Mouse (Mus musculus): ENCODE results near the gene H2-Ob. TPM values are rescaled to one million over a fixed set of nuclear protein-coding genes. Genes with fewer than 3 reads are reported as not detected.

The H2-Ob gene
- polyA plus RNA-seq, 1 experiment: not detected

DNA sequence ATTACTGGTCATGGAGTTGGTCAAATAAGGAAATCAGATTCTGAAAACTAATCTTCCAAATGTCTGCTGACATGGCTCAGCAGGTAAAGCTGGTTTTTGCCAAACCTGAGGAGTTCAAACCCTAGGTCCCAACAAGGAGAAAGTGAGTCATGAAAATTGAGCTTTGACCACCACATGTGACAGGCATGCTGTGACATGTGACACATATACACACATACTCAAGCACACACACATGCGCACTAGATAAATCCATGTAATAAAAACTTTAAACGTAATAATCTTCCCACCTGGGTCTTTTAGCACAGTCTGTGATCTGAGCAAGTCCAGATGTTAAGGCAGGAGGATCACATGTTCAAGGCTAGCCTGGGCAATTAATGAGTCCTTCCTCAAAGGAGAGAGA is 65.1 kb downstream of the H2-Ob start:
- Histone ChIP-seq H3K27me3 (ENCODE audit: control insufficient read depth, insufficient read depth, insufficient read length) (peaks cover 9% of the 10 kb centered on the region), H3K4me3 (ENCODE audit: insufficient read depth, poor library complexity, severe bottlenecking) (no peak overlapping the region), H3K36me3 (ENCODE audit: control insufficient read depth, insufficient read depth) (no peaks in the 10 kb centered on the region), H3ac (ENCODE audit: control insufficient read depth, insufficient read length, low read depth) (no peak overlapping the region), H3K79me2 (ENCODE audit: control insufficient read depth, insufficient read depth) (no peaks in the 10 kb centered on the region), H3K79me3 (ENCODE audit: low read depth) (no peaks in the 10 kb centered on the region)
- no peak for TF ChIP-seq CTCF (IDR thresholded peaks at IDR 0.05; ENCODE audit: control insufficient read depth, insufficient read depth, insufficient read length)
- no peak for TF ChIP-seq MAX (IDR thresholded peaks at IDR 0.05)
- TF ChIP-seq MYOD1 (IDR thresholded peaks at IDR 0.05; ENCODE audit: control insufficient read depth, insufficient read length, low read depth): no peak
- no peak for TF ChIP-seq CEBPB (IDR thresholded peaks at IDR 0.05; ENCODE audit: low read depth)
- no peak for TF ChIP-seq USF1 (IDR thresholded peaks at IDR 0.05; ENCODE audit: low read depth)
- no peak for TF ChIP-seq MYOG (IDR thresholded peaks at IDR 0.05; ENCODE audit: control insufficient read depth, extremely low read depth, insufficient read length)
- no peak for TF ChIP-seq FOSL1 (IDR thresholded peaks at IDR 0.05; ENCODE audit: insufficient read depth, low read length, poor library complexity, severe bottlenecking)

Other genes starting within 250 kb of the H2-Ob start
- gene H2-K1, start 238.6 kb upstream of the H2-Ob start, polyA plus RNA-seq (2012; fragmentation: generic; extraction: Trizol): 19.0 TPM
- 26.8 TPM for gene Ring1, start 214.2 kb upstream of the H2-Ob start, polyA plus RNA-seq (2012; fragmentation: generic; extraction: Trizol)
- 17.6 TPM for gene H2-Ke6, start 210.8 kb upstream of the H2-Ob start, polyA plus RNA-seq (2012; fragmentation: generic; extraction: Trizol)
- gene Slc39a7, start 207.2 kb upstream of the H2-Ob start, polyA plus RNA-seq (2012; fragmentation: generic; extraction: Trizol): 175 TPM
- gene Rxrb, start 207.1 kb upstream of the H2-Ob start, polyA plus RNA-seq (2012; fragmentation: generic; extraction: Trizol): 39.0 TPM
- gene Col11a2, start 199.5 kb upstream of the H2-Ob start, polyA plus RNA-seq (2012; fragmentation: generic; extraction: Trizol): 0.77 TPM
- not detected for gene H2-Oa, start 146.6 kb upstream of the H2-Ob start, polyA plus RNA-seq (2012; fragmentation: generic; extraction: Trizol)
- gene H2-DMa, start 119.4 kb upstream of the H2-Ob start, polyA plus RNA-seq (2012; fragmentation: generic; extraction: Trizol): 5.2 TPM
- gene Brd2, start 116.3 kb upstream of the H2-Ob start, polyA plus RNA-seq (2012; fragmentation: generic; extraction: Trizol): 127 TPM
- not detected for gene H2-DMb2, start 95.6 kb upstream of the H2-Ob start, polyA plus RNA-seq (2012; fragmentation: generic; extraction: Trizol)
- gene H2-DMb1, start 85.8 kb upstream of the H2-Ob start, polyA plus RNA-seq (2012; fragmentation: generic; extraction: Trizol): not detected
- gene Tap1, start 51.4 kb upstream of the H2-Ob start, polyA plus RNA-seq (2012; fragmentation: generic; extraction: Trizol): 0.30 TPM
- gene Psmb9, start 51.1 kb upstream of the H2-Ob start, polyA plus RNA-seq (2012; fragmentation: generic; extraction: Trizol): 0.07 TPM
- 0.05 TPM for gene Psmb8, start 41.2 kb upstream of the H2-Ob start, polyA plus RNA-seq (2012; fragmentation: generic; extraction: Trizol)
- gene Tap2, start 35.4 kb upstream of the H2-Ob start, polyA plus RNA-seq (2012; fragmentation: generic; extraction: Trizol): 0.47 TPM
- gene H2-Ab1, start 18.8 kb downstream of the H2-Ob start, polyA plus RNA-seq (2012; fragmentation: generic; extraction: Trizol): not detected
- not detected for gene H2-Aa, start 48.9 kb downstream of the H2-Ob start, polyA plus RNA-seq (2012; fragmentation: generic; extraction: Trizol)
- gene H2-Eb1, start 67.0 kb downstream of the H2-Ob start, polyA plus RNA-seq (2012; fragmentation: generic; extraction: Trizol): not detected
- not detected for gene H2-Eb2, start 86.8 kb downstream of the H2-Ob start, polyA plus RNA-seq (2012; fragmentation: generic; extraction: Trizol)
- not detected for gene Btnl2, start 115.9 kb downstream of the H2-Ob start, polyA plus RNA-seq (2012; fragmentation: generic; extraction: Trizol)
- not detected for gene Btnl1, start 138.2 kb downstream of the H2-Ob start, polyA plus RNA-seq (2012; fragmentation: generic; extraction: Trizol)
- not detected for gene BC051142, start 159.9 kb downstream of the H2-Ob start, polyA plus RNA-seq (2012; fragmentation: generic; extraction: Trizol)
- gene Btnl4, start 238.4 kb downstream of the H2-Ob start, polyA plus RNA-seq (2012; fragmentation: generic; extraction: Trizol): not detected